Mouse (Mus musculus) spleen, embryonic (tissue): ENCODE data around the gene Mars2.

Experiments
- CTCF ChIA-PET: fragments of 350-600 bp; sonication (Branson Sonifier 250); formaldehyde crosslinking; loops from one replicate; lab custom pipeline; 2022; lab: Charles Lee

Mars2 gene

GRCm38 (mm10) chr1:55236890-55237642, at the start of gene Mars2:
Mars2 (plus strand) TSS chr1:55237177.
- CTCF ChIA-PET = interaction anchor here (1.0 kb wide), 1 partner anchor 22 kb away, joined by 3 read pairs; no protein-coding TSS in a partner anchor

GRCm38 (mm10) chr1:55192015-55192414, 45.0 kb upstream of the Mars2 start:
- CTCF ChIA-PET = interaction anchor here (0.6 kb wide), 1 partner anchor 37 kb away, joined by 4 read pairs; no protein-coding TSS in a partner anchor

DNA sequence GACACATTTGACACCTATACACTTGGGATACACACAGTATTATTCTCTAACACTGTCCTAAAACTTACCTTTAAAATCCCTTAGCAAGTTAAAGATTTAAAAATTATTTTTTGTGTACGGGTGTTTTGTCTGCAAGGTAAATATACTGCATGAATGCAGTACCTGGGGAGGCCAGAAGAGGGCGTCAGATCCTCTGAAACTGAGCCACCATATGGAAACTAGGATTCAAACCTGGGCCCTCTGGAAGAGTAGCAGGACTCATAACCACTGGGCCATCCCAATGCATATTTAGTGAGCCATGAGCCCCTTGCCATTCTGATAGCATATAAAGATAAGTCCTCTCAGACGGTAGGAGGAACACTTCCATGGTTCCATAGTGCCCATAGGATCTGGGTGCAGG, 44.2 kb upstream of the Mars2 start:
- CTCF ChIA-PET = no interaction called here

DNA sequence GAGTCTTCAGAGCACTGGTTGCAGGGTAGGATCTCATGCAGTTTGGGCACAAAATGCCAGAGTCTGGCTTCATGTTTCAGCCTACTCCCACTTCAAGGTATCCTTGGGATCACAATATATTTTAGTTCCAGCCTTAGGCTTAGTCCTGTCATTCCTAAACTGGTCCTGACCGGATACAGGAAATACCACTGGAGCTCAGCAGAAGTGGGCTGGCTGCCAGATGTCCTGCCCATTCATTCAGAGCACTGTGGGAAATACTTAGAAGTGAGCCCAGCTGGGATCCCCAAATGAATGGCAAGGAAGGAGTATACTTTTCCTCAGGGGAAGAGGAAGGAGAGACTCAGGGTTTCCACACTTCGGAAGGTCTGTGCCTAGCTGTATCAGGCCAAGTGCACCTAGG, 43.7 kb upstream of the Mars2 start:
- CTCF ChIA-PET = no interaction called here

DNA sequence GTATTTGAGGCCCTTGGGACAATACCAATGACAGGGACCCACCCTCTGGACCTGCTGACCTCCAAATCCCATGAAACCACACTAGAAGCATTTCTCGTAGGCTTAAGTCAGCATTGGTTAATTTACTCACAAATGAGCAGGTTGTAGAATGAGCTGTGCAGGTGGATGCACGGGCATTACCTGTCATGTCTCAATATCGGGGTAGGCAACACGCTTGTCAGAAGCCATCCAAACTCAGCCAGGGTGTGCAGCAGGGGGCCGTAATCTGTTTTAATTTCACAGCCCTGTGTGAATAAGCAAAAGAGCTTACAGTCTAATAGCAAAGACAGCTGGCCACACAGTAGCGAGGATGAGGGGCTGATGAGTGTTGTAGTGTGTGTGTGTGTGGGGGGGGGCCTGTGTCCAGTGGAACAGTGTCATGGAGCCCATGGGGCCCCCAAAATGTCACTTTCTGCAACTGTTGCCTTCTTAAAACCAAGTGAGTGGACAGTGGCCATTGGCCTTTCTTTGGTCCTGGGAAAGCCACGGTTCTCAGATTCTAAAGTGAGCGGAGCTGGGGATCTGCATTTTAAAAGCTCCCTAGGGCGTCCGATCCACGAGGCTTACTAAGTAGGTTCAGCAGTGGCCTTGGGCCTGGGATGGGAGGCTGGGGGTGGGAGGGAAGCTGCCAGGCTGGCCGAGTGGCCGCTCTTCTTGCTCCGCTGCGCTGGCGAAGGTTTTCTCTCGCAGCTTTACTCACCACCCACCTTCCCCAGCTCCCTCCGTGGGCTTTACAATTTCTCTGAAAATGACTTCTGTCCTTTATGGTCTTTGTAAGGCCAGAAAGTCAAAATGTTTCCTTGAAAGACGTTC, 42.7 kb upstream of the Mars2 start:
- CTCF ChIA-PET = no interaction called here

DNA sequence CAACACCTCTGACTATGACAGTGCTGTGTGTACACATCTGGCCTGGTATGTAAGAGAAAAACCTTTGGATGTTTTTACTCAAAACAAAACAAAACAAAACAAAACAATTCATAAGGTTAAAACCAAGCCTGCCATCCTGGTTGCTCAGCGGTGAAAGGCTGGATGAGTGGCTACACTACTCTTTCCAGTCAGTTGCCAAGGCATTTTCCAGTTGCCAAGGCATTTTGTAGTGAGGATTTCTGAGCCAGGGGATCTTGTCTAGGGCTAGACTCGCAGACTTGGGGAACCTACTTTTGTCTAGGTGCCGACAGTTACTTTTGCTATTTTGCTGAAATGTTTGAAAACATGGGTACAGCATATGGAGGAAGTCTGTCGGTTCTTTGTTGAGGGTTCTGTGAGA, 42.0 kb upstream of the Mars2 start:
- CTCF ChIA-PET = no interaction called here

DNA sequence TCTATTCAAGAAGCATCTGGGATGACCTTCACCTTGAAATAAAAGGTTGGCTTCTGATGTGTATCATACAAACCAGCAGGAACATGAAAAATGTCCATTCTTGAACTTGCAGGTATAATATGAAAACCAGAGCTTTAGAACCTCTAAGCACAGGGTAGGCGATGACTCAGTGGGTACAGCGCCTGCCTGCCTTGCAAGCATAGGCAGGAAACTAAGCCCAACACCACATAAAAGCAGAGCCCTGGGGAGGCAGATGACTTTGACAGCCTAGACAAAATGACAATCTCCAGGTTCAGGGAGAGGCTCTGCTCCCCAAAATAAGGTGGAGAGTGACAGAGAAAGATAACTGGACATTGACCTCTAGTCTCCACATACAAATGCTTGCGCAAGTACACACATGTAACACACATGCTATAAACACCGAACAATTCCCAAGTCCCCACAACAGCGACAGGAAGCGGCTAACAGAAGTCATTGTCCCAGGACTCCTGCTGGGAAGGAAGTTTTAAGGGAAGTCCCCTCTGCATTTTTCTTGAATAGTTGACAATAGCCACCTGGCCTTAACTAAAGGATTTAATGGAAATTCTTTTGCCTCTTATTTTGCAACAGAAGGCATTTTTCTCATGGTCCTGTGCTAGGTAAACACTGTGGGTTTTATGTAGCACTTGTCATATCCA, 40.5 kb upstream of the Mars2 start:
- CTCF ChIA-PET = no interaction called here

- CTCF ChIA-PET = interaction anchor here (0.6 kb wide), 1 partner anchor 668 kb away, joined by 4 read pairs; no protein-coding TSS in a partner anchor
Measured at GRCm38 (mm10) chr1:55198719-55199118, 38.3 kb upstream of the Mars2 start.

GRCm38 (mm10) chr1:55201850-55202752, 34.9 kb upstream of the Mars2 start:
- CTCF ChIA-PET = no interaction called here

GRCm38 (mm10) chr1:55205808-55206327, 31.1 kb upstream of the Mars2 start:
- CTCF ChIA-PET = interaction anchor here (0.6 to 0.7 kb wide), 2 partner anchors 8 to 32 kb away, joined by 3 to 5 read pairs; no protein-coding TSS in a partner anchor

DNA sequence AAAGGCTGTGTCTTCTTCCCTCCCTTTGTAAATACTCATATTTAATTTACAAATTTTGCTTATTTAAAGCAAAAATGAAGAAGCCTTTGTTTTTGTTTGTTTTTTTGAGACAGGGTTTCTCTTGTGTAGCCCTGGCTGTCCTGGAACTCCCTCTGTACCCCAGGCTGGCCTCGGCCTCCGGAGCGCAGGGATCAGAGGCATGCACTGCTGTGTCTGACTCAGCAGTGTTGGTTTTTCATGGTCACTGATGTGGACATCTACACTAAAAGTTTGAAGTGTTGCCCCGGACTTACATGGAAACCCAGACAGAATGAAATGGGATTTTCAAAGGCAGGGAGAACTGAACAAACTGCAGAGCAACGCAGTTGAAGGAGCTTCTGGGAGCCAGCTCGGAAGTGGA, 29.4 kb upstream of the Mars2 start:
- CTCF ChIA-PET = no interaction called here

DNA sequence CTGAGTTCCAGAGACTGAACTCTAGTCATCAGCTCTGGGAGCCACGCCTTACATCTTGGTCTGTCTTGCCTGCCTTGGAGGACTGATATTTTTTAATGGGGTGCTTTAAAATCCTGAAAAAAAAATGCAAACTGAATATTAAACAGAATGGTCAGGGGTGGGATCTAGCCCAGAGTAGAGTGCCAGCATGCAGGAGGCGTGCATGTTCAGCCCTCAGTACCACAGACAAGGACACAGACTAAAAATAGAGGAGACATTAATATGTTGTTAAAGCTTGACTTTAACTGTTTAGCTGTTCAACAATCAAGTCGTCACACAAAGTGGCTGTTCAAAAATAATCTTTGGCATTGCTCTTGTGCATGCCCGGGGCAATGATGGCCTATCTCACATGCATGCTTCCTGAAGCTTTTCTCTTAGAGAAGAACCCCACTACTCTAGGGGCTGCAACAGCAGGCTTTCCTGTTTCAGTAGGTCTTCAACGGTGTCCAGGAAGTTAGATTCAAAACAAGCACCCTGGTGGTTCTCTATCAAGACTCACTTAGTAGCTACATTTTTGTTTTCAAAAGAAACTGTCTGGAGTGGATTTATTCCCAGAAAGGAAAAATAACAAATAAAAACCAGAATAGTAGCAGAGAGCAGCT, 28.4 kb upstream of the Mars2 start:
- CTCF ChIA-PET = interaction anchor here (0.7 kb wide), 1 partner anchor 17 kb away, joined by 4 read pairs; no protein-coding TSS in a partner anchor

- CTCF ChIA-PET = interaction anchor here (0.5 to 0.6 kb wide), 2 partner anchors 30 to 414 kb away, joined by 4 read pairs; no protein-coding TSS in a partner anchor
Measured at GRCm38 (mm10) chr1:55210202-55210965, 26.6 kb upstream of the Mars2 start.

GRCm38 (mm10) chr1:55211081-55211480, 25.9 kb upstream of the Mars2 start:
- CTCF ChIA-PET = no interaction called here

GRCm38 (mm10) chr1:55212771-55213170, 24.2 kb upstream of the Mars2 start:
- CTCF ChIA-PET = no interaction called here

GRCm38 (mm10) chr1:55213475-55213874, 23.5 kb upstream of the Mars2 start:
- CTCF ChIA-PET = no interaction called here

DNA sequence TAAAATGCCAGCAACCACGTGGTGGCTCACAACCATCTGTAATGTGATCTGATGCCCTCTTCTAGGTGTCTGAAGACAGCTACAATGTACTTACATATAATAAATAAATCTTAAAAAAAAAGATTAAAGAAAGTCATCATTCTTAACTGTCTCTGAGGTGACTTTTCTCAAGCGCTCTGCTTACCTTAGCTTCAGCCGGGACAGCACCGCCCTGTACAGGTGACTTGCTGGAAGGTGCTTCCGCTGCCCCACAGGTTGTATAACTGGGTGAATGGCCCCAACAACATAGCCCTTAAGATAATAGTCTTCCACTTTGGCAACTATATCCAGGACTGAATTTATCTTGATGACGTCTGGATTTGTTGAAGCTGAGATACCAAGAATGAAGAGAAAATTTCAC, 23.0 kb upstream of the Mars2 start:
- CTCF ChIA-PET = interaction anchor here (0.5 kb wide), 1 partner anchor 9 kb away, joined by 5 read pairs; no protein-coding TSS in a partner anchor

GRCm38 (mm10) chr1:55215185-55215813, 21.7 kb upstream of the Mars2 start:
- CTCF ChIA-PET = interaction anchor here (1.1 kb wide), 1 partner anchor 22 kb away, joined by 3 read pairs; no protein-coding TSS in a partner anchor
